Comparison of ENCODE assay signal across 12 mouse cellular contexts in genomic region chr5:106167556-106167955, GRCm38 (mm10).
"Had no signal": no experiment of that assay in that cellular context is flagged by ENCODE, and none has a peak within 500 bp of the region (broad histone marks: within the 10 kb centered on the region; RNA-seq: fewer than 3 reads in every experiment).

No protein-coding gene starts in this region.

- DNase-seq: left cerebral cortex, postnatal 4 days; liver; liver, embryonic 13.5 days; liver, postnatal 0 days; lung, adult 18-20 months; lung, adult 2 months; lung, embryonic 14.5 days; lung, postnatal 10 days; lung, postnatal 14 days; lung, postnatal 36 days; lung, postnatal 4 days; midbrain, embryonic 14.5 days had no signal
